Mouse (Mus musculus) cerebellum, adult 2 months (tissue): ENCODE data around the gene Ddx54.

Experiments
- CTCF ChIP-seq: fragments of 200-500 bp; IDR thresholded peaks from 2 replicates; pipeline ENCODE4 v1.5.1; 2011; ENCODE audit warnings: low read depth, mild to moderate bottlenecking, control low read depth, low read length, moderate library complexity, borderline replicate concordance; ENCODE audit not compliant: insufficient read depth
- POLR2A ChIP-seq: fragments of 200-500 bp; IDR thresholded peaks from 2 replicates; pipeline ENCODE4 v1.6.1; 2011; ENCODE audit warnings: low read length, control low read depth, borderline replicate concordance; ENCODE audit not compliant: insufficient read depth

DNA sequence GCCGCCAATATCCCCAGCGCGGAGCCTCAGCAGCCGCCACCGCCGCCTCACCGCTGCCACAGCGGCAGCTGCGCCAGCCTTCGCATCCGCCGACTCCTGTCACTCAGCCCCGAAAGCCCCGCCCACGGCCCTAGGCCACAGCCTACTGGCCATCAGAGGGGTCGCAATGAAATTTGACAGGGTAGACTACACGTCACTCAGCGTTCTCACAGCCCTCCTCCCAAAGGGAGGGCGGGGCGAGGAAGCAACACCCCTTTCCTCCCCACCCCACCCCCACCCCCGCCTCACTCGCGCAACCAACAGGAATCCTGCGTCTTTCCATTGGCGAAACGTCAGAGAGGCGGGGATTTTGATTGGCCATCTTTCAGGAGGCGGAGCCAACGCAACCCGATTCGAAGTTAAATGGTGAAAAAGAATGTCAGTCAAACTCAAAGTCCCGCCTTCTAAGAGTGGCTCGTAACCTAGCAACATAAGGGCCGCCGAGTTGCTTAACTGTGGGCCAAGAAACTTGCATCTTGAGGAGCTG, 23.9 kb upstream of the Ddx54 start, which contains the start of the genes Tpcn1 and Iqcd:
- peak; percentile 91; the same call in 1 of the 2 replicates for TF ChIP-seq POLR2A
- no peak for TF ChIP-seq CTCF
